Mouse (Mus musculus): ENCODE results near the gene Rapsn. TPM values are rescaled to one million over a fixed set of nuclear protein-coding genes. Genes with fewer than 3 reads are reported as not detected.
"Not testable (repeated sequence)": the region's sequence is repeated elsewhere in the genome, so short reads cannot be mapped to it uniquely, and the experiment has no call there.

Rapsn gene
- 2.7 TPM in 2 replicates for polyA plus RNA-seq (2015; fragmentation: Nextera tagmentation; extraction: Ambion mirVana)

GRCm38 (mm10) chr2:91035385-91035784 is at the start of gene Rapsn:
Gene Rapsn, plus strand, starts transcription at chr2:91035620.
- no peak for ATAC-seq (ENCODE audit: low FRiP score)
- no peaks in the 10 kb centered on the region for H3K4me1 ChIP-seq
- H3K4me2 ChIP-seq: no peak within 1 kb of the TSS
- WGBS: 73% methylated on average over 9 of the region's 9 CpGs
- no peaks in the 10 kb centered on the region for H3K36me3 ChIP-seq
- no peaks in the 10 kb centered on the region for H3K27me3 ChIP-seq (replicated peaks)
- H3K9ac ChIP-seq (replicated peaks): no peak within 1 kb of the TSS
- H3K9me3 ChIP-seq (replicated peaks): no peaks in the 10 kb centered on the region
- no peak within 1 kb of the TSS for H3K4me3 ChIP-seq (replicated peaks)
- no peak within 1 kb of the TSS for H3K27ac ChIP-seq (replicated peaks)

DNA sequence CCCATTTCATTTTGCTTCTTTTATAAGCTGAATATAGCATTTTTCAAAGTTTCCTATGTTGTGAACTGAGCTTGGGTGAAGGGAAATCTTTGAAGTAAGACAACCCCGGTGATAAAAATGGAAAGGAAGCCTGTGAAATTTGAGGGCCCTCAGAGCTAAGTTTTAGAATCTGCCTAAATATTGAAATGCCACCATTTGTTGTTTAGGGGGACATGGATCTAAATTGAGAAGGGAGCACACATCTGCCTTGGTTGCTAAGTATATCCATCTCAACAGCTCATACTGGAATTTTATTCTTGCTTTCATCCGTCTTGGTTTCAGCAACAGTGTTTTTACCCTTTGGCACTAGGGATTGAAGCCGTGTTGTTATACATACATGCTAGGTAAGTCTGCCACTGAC is 49.4 kb upstream of the Rapsn start:
- H3K9me3 ChIP-seq (replicated peaks): no peaks in the 10 kb centered on the region
- H3K4me1 ChIP-seq: peaks cover 7% of the 10 kb centered on the region; the same call in 1 of the 2 replicates
- no peak overlapping the region for H3K4me3 ChIP-seq (replicated peaks)
- no peak overlapping the region for H3K4me2 ChIP-seq
- H3K36me3 ChIP-seq: no peaks in the 10 kb centered on the region
- no peaks in the 10 kb centered on the region for H3K27me3 ChIP-seq (replicated peaks)
- H3K9ac ChIP-seq (replicated peaks): no peak overlapping the region
- WGBS: 91% methylated on average over 3 of the region's 3 CpGs
- ATAC-seq (ENCODE audit: low FRiP score): no peak
- H3K27ac ChIP-seq (replicated peaks): no peak overlapping the region

DNA sequence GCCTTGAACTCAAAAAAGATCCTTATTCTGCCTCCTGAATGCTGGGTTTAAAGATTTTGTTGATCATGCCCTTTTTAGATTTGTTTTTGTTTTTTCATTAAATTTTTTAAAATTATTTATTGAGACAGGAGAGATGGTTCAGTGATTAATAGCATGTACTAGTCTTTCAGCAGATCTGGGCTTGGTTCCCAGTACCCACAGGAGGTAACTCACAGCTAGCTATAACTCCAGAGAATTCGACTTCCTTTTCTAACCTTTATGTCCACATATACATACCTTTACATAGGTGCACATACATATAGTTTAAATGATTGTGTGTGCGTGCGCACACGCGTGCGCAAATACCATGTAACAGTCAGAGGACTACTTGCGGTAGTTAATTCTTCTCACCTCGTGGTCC is 26.9 kb upstream of the Rapsn start:
- Histone ChIP-seq H3K36me3 (peaks cover 82% of the 10 kb centered on the region), H3K4me2 (no peak overlapping the region), H3K27me3 (replicated peaks) (no peaks in the 10 kb centered on the region), H3K4me1 (no peaks in the 10 kb centered on the region), H3K9ac (replicated peaks) (no peak overlapping the region), H3K4me3 (replicated peaks) (no peak overlapping the region), H3K27ac (replicated peaks) (no peak overlapping the region), H3K9me3 (replicated peaks) (no peaks in the 10 kb centered on the region)
- ATAC-seq (ENCODE audit: low FRiP score): no peak
- 97% methylated on average over 8 of the region's 8 CpGs for WGBS

DNA sequence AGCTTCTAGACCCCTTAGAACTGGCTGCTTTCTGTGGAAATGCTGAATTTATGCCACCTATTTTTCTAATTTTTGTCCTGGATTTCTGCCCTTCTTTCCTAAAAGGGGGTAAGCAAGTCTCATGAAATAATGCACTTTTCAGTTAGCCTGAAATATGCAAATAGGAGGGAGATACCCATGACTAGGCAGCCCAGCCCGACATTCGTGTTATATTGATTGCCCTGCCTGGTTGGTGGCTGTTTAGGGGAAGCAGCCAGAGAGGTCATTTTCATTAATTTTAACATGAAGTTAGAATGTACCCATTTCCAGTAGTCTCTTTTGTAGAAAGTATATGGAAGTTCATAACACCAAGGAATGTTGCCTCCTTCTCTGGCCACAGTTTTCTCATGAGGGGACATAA is 21.5 kb upstream of the Rapsn start:
- WGBS: 89% methylated on average over 2 of the region's 2 CpGs
- H3K36me3 ChIP-seq: peaks cover 66% of the 10 kb centered on the region
- no peak overlapping the region for H3K9ac ChIP-seq (replicated peaks)

DNA sequence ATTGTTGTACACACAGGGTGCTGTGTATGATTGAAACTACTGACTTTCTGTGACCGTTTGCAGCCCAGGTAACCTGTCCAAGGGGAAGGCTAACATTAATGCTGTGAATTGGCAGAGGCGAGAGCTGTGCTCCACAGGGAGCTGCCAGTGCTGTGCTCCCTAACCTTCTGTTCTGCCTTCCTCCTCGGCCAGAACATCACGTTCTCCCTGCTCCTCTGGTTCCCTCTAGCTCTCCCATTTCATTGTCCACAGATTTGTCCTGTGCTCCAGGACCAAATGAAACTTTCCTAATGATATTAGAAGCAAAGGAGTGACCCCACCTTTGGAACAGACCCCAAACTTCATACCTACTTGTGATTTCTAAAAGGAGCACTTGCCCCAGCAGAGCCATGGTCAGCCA is 20.0 kb upstream of the Rapsn start:
- H3K4me3 ChIP-seq (replicated peaks): no peak overlapping the region
- no peak overlapping the region for H3K9ac ChIP-seq (replicated peaks)
- no peak overlapping the region for H3K4me2 ChIP-seq
- H3K27me3 ChIP-seq (replicated peaks): no peaks in the 10 kb centered on the region
- H3K36me3 ChIP-seq: peaks cover 62% of the 10 kb centered on the region
- H3K27ac ChIP-seq (replicated peaks): no peak overlapping the region
- WGBS: 78% methylated on average over 4 of the region's 4 CpGs
- peaks cover 6% of the 10 kb centered on the region for H3K4me1 ChIP-seq
- no peak for ATAC-seq (ENCODE audit: low FRiP score)
- H3K9me3 ChIP-seq (replicated peaks): no peaks in the 10 kb centered on the region

More for the DNA sequence above, 21.5 kb upstream of the Rapsn start:
- Histone ChIP-seq H3K9me3 (replicated peaks) (no peaks in the 10 kb centered on the region), H3K27ac (replicated peaks) (no peak overlapping the region), H3K27me3 (replicated peaks) (no peaks in the 10 kb centered on the region), H3K4me3 (replicated peaks) (no peak overlapping the region), H3K4me1 (peaks cover 6% of the 10 kb centered on the region), H3K4me2 (no peak overlapping the region)
- no peak for ATAC-seq (ENCODE audit: low FRiP score)

DNA sequence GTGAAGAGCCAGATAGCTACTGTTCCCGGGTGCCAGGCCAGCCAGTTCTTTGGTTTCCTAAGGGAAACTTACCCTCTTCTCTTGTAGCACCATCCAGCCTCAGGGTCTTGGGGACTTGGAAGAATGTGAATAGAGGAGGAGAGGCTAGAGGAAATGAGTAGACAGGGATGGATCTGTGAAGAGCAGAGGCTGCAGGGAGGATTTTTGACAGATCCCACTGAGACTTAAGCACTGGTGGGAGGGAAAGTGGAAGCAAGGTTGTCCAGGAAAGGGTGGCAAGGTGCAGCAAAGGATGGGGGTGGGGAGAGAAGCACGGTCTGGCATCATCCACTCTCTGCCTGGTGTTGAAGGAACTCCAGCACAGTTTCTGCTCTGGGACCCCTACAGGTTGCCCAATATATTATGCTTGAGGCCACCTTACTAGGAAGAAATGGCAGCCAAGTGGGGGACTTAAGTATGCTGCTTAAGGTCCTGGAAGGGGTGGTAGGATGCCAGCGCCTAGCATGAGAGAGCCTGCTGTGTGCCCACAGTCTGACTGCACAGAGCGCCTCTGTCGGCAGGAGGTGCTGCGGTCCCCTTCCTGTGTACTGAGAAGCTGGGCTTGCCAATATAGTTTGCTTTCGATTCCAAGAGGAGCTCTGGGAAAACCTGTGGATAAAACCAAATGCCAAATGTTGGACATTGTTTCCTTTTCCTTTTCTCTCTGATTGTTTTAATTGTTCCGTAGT is 17.2 kb upstream of the Rapsn start:
- 72% methylated on average over 8 of the region's 8 CpGs for WGBS
- H3K9me3 ChIP-seq (replicated peaks): no peaks in the 10 kb centered on the region
- no peak for ATAC-seq (ENCODE audit: low FRiP score)
- H3K4me3 ChIP-seq (replicated peaks): no peak overlapping the region
- H3K4me1 ChIP-seq: peaks cover 6% of the 10 kb centered on the region
- 0 out of 2 replicates have a peak overlapping the region, but pooled peaks have one; percentile 11 for H3K27ac ChIP-seq (replicated peaks)
- H3K36me3 ChIP-seq: peaks cover 41% of the 10 kb centered on the region
- no peaks in the 10 kb centered on the region for H3K27me3 ChIP-seq (replicated peaks)
- no peak overlapping the region for H3K4me2 ChIP-seq
- H3K9ac ChIP-seq (replicated peaks): no peak overlapping the region

GRCm38 (mm10) chr2:91019911-91020310 is 15.5 kb upstream of the Rapsn start:
- ATAC-seq (ENCODE audit: low FRiP score): no peak
- no peak overlapping the region for H3K9ac ChIP-seq (replicated peaks)
- WGBS: 97% methylated on average over 3 of the region's 3 CpGs
- H3K9me3 ChIP-seq (replicated peaks): no peaks in the 10 kb centered on the region
- H3K4me2 ChIP-seq: no peak overlapping the region
- H3K4me3 ChIP-seq (replicated peaks): no peak overlapping the region
- peaks cover 25% of the 10 kb centered on the region for H3K36me3 ChIP-seq
- H3K27me3 ChIP-seq (replicated peaks): no peaks in the 10 kb centered on the region
- H3K27ac ChIP-seq (replicated peaks): no peak overlapping the region
- H3K4me1 ChIP-seq: peaks cover 6% of the 10 kb centered on the region

- not testable (repeated sequence) for H3K27ac ChIP-seq (replicated peaks); H3K4me3 ChIP-seq (replicated peaks); H3K4me1 ChIP-seq; H3K9ac ChIP-seq (replicated peaks); H3K9me3 ChIP-seq (replicated peaks); ATAC-seq (ENCODE audit: low FRiP score); H3K27me3 ChIP-seq (replicated peaks); H3K4me2 ChIP-seq
- 94% methylated on average over 7 of the region's 7 CpGs for WGBS
- H3K36me3 ChIP-seq: peaks cover 10% of the 10 kb centered on the region; the same call in 1 of the 2 replicates
These were observed 13.2 kb upstream of the Rapsn start for GRCm38 (mm10) chr2:91022266-91022665.

DNA sequence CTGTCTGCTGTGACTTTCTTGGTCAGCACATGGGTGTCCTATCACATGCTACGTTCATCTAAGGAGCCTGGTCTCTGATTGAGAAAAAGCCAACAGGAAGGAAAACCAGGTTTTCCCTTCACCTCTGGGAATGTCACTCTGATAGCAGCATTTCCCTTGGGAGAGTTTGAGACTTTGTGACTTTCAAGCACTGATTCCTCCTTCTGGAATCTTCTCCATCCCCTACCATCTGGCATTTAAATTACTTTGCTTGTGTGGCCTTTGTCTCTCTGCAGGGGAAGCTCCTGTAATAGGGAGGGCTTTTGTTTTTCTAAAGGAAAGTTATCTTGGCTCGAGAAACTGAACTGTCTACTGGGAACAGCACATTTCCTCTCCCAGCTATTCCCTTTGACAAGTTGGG is 12.3 kb upstream of the Rapsn start:
- WGBS: 65% methylated on average over 2 of the region's 2 CpGs
- ATAC-seq (ENCODE audit: low FRiP score): no peak
- H3K27ac ChIP-seq (replicated peaks): no peak overlapping the region

DNA sequence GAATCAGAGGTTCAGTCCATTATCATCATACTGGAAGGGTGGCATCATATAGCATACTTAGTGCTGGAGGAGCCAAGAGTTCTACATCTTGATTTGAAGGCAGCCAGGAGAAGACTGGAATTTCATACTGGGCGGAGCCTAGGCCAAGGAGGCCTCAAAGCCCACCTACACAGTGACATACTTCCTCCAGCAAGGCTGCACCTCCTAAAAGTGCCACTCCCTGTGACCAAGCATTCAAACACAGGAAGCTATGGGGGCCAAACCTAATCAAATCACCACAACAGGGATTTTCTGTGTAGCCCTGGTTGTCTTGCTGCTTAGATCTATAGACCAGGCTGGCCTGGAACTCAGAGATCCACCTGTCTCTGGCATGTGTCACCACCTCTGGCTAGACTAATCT is 11.5 kb upstream of the Rapsn start:
- no peaks in the 10 kb centered on the region for H3K4me1 ChIP-seq
- H3K27me3 ChIP-seq (replicated peaks): no peaks in the 10 kb centered on the region
- no peak overlapping the region for H3K9ac ChIP-seq (replicated peaks)
- H3K4me2 ChIP-seq: no peak overlapping the region
- H3K36me3 ChIP-seq: peaks cover 10% of the 10 kb centered on the region; the same call in 1 of the 2 replicates
- no peak for ATAC-seq (ENCODE audit: low FRiP score)
- H3K9me3 ChIP-seq (replicated peaks): no peaks in the 10 kb centered on the region
- H3K4me3 ChIP-seq (replicated peaks): no peak overlapping the region
- no peak overlapping the region for H3K27ac ChIP-seq (replicated peaks)
- WGBS: 93% methylated on average over 1 of the region's 1 CpGs

More for the DNA sequence above, 12.3 kb upstream of the Rapsn start:
- Histone ChIP-seq H3K9me3 (replicated peaks) (no peaks in the 10 kb centered on the region), H3K36me3 (peaks cover 10% of the 10 kb centered on the region; the same call in 1 of the 2 replicates), H3K4me1 (peaks cover 4% of the 10 kb centered on the region), H3K4me3 (replicated peaks) (no peak overlapping the region), H3K4me2 (no peak overlapping the region), H3K27me3 (replicated peaks) (no peaks in the 10 kb centered on the region), H3K9ac (replicated peaks) (no peak overlapping the region)

GRCm38 (mm10) chr2:91025081-91025516 is 10.3 kb upstream of the Rapsn start:
- H3K9me3 ChIP-seq (replicated peaks): no peaks in the 10 kb centered on the region
- no peak overlapping the region for H3K4me2 ChIP-seq
- no peak overlapping the region for H3K4me3 ChIP-seq (replicated peaks)
- no peak overlapping the region for H3K9ac ChIP-seq (replicated peaks)
- ATAC-seq (ENCODE audit: low FRiP score): no peak
- H3K27ac ChIP-seq (replicated peaks): no peak overlapping the region
- peaks cover 4% of the 10 kb centered on the region; the same call in 1 of the 2 replicates for H3K36me3 ChIP-seq
- H3K4me1 ChIP-seq: no peaks in the 10 kb centered on the region
- 94% methylated on average over 1 of the region's 1 CpGs for WGBS
- no peaks in the 10 kb centered on the region for H3K27me3 ChIP-seq (replicated peaks)

DNA sequence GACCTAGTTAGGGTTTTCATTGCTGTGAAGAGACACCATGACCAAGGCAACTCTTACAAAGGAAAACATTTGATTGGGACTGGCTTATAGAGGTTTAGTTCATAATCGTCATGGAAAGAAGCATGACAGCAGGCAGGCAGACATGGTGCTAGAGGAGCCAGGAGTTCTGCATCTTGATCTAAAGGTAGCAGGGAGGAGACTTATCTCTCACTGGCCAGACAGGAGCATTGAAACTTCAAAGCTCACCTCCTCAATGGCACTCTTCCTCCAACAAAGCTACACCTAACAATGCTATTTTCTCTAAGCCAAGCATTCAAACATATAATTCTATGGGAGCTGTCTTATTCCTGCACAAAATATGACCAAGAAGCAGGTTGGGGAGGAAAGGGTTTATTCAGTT is 8.9 kb upstream of the Rapsn start:
- Histone ChIP-seq H3K27me3 (replicated peaks) (no peaks in the 10 kb centered on the region), H3K4me3 (replicated peaks) (no peak overlapping the region), H3K36me3 (no peaks in the 10 kb centered on the region), H3K9ac (replicated peaks) (no peak overlapping the region), H3K27ac (replicated peaks) (no peak overlapping the region), H3K4me2 (no peak overlapping the region), H3K9me3 (replicated peaks) (no peaks in the 10 kb centered on the region), H3K4me1 (no peaks in the 10 kb centered on the region)
- ATAC-seq (ENCODE audit: low FRiP score): no peak
- whole genome bisulfite sequencing: 89% methylated on average over 1 of the region's 1 CpGs

Data from neural tube, embryonic 15.5 days (tissue).